Mouse (Mus musculus) heart, postnatal 14 days (tissue): ENCODE measurements around the gene Osbpl3. TPM values are rescaled to one million over a fixed set of nuclear protein-coding genes. Genes with fewer than 3 reads are reported as not detected.

Experiments
- DNase-seq, 2 experiments: peaks; one replicate each; pipeline ENCODE4 v3.0.0; 2021 to 2022
- intact Hi-C: fragments of 180-260 bp; cut with DNase I; formaldehyde crosslinking; loops from one replicate; pipeline ENCODE4 v1.15.1; 2025
- long read RNA-seq, 2 experiments: library from polyadenylated mRNA; stranded (forward); transcript quantifications; one replicate each; pipeline ENCODE4 v2.0.0; 2021
- total RNA-seq, 2 experiments: library from RNA; stranded (reverse); gene quantifications; 2 replicates each; pipeline ENCODE4 v1.2.3; 2021

Osbpl3 gene
- 10 to 100 TPM; 27.5 to 36.0 TPM for total RNA-seq
- long read RNA-seq, experiment 1, partial matches to known transcripts = 1 of 17 reads
- long read RNA-seq, experiment 1, other reads (novel, unspliced or antisense) = 15 of 17 reads
- long read RNA-seq, experiment 2, partial matches to known transcripts = 1 of 13 reads
- long read RNA-seq, experiment 2, other reads (novel, unspliced or antisense) = 11 of 13 reads

DNA sequence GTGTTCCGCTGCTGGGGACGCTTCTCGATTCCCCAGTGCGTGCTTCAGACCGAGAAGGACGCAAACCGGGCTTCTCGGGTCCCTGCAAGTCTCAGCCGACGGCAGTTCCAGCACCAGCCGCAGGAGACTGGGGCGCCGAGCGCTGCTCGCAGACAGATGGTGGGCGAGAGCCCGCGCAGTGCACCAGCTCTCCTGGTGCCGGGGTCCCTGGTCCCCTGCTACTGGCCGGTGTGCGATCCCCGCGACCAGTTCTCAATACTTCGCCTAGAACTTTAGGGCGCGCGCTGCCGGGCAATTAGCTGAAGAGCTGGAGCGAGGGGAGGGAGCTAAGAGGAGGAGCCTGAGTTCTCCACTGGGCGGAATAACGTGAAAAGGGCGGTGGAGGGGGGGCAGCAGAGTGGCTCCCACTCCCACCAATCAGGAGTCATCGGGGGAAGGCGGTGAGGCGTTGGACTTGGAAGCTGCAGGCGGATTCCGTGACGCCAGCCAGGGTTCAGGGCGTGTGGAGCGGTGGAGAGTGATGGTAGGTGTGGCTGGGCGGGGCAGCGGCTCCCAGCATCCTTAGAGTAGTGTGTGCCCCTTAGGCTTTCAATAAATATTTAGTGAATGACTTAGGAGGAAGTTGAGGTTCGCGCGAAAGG, at the start of gene Osbpl3:
Gene Osbpl3, minus strand, starts transcription at position 373 of the 641 bp plus-strand sequence.
- intact Hi-C loops = loop anchor here (2.0 to 5.0 kb wide), 4 partner anchors 71 to 149 kb away; no protein-coding TSS in a partner anchor
- DNase-seq = peak; percentile 87

DNA sequence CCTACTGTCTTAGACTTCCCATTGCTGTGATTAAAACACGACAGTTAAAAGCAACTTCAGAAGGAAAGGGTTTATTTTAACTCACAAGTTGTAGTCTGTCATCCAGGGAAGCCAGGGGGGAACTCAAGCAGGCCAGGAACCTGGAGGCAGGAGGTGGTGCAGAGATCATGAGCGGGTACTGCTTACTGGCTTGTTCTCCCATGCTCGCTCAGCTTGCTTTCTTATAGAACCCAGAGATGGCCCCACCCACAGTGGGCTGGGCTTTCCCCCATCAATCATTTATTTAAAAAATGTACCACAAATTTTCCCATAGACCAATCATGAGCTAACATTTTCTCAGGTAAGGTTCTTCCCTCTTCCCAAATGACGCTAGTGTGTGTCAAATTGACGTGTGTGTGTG, 49.5 kb upstream of the Osbpl3 start:
- intact Hi-C loops = no loop called here
- DNase-seq = no peak

DNA sequence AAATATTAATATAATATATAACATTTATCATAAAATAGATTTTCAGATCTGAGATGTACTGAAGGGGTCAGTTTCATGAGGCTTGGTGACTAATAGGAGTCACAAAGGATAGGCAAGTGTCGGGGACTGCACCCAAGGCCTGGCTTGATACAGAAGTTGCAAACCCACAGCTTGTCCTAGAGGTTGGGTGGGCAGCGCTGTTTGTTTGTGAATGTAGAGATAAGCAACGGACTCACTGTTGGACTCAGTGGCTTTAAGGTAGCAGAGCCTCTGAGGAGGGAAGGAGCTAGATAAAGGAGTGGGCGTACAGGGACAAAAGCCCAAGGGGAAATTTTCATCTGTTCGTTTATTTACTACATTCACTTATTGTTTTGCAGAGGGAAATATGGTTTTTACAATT, 48.7 kb upstream of the Osbpl3 start:
- no peak for DNase-seq
- intact Hi-C loops = no loop called here

- no peak for DNase-seq
- intact Hi-C loops = no loop called here
Measured at GRCm38 (mm10) chr6:50503779-50504178, 47.8 kb upstream of the Osbpl3 start.

DNA sequence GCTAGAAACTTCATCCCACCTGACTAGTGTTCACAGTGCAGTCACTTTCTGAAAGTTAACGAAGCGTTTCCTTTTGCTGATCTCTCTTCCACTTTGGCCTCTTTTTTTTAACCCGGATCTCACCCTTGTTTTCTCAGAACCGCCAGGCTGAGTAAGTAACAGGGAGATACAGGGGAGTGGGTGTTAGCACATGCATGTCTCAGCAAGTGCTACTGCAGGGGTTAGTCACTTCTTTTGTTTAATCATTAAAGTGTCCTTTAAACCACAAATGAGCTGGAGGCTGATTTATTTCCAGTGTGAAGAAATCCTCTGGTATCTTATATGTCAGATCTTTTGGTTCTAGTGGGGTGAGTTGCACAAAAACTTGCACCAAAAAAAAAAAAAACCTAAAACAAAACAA, 47.0 kb upstream of the Osbpl3 start:
- DNase-seq = no peak
- intact Hi-C loops = no loop called here

- peak; percentile 28 to 60 for DNase-seq
- intact Hi-C loops = no loop called here
Measured at GRCm38 (mm10) chr6:50498346-50498745, 42.3 kb upstream of the Osbpl3 start.

DNA sequence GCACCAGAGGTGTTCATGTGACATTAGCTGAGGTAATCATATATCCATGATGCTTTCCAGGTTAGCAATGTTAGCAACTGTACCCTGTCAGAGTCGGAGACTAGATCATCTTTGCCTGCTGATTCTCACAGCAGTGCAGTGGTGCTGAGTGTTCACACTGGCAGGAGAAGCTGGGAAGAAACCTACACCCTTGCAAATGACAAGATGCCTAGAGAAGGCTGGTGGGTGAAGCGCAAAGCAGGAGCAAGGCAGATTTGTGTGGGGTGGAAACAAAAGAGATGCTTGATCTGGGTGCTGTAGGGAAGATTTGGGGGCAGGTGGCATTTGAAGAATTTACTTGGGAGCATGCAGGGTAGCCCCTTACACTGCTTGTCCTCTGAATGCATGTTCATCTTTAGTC, 34.5 kb upstream of the Osbpl3 start:
- intact Hi-C loops = no loop called here

GRCm38 (mm10) chr6:50489380-50489779, 33.4 kb upstream of the Osbpl3 start:
- no peak for DNase-seq
- intact Hi-C loops = no loop called here

More for the DNA sequence above, 34.5 kb upstream of the Osbpl3 start:
- no peak for DNase-seq

DNA sequence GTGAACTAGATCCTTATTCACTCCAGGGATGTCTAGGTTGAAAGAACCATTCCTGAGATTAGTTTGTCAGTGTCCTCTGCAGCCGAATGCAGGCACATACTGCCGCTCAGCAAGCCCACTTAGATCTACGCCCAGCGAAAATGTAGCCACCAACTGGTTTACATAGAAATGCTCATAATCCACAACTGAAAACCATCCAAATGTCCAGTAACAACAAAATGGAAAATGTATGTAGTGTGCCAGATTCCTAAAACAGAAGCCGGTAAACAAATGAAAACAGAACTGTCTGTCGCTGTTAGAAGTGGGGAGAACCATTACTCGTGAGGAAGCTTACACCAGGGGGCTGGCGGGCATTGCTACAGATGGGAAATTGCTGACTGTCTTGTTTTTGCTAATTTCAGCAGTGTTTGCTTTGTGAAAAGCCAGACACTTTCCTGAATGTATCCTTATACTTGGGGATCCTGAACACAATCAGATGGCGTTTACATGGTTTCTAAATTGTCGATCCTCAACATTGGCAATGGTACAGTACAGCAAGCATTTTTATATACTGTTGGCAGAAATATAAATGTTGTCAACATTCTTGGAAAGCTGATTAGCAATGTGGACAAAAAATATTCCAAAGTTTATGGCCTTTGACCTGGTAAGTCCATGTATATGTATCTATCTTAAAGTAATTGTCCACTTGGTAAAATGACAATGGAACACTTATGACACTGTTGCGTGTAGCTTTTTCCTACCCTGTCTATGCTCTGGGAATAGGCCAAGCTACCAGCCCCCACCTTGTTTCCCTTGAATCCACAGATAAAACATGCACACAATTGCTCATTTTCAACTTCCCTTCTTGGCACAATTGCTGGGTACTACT, 30.3 kb upstream of the Osbpl3 start:
- intact Hi-C loops = no loop called here
- DNase-seq = no peak

- DNase-seq = no peak
- intact Hi-C loops = no loop called here
Measured at GRCm38 (mm10) chr6:50483426-50483825, 27.4 kb upstream of the Osbpl3 start.

GRCm38 (mm10) chr6:50481460-50481859, 25.5 kb upstream of the Osbpl3 start:
- intact Hi-C loops = no loop called here
- DNase-seq = no peak

DNA sequence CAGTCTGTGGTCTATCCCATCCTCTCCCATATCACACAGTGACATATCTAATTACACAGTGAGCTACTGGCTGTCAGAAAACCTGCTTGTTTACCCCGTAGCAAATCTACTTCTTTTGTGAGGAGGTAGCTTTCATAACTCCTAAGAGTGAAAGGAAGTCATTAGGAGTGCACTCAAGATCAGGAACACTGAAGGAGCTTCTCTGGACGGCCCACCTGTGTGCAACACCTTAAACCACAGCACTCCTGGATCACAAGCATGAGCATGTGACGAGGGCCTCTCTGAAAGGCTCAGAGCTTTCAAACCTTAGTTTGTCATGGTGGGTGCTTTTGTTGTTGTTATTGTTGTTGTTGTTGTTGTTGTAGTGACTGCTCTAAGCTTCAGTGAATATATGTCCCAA, 10.4 kb upstream of the Osbpl3 start:
- DNase-seq = no peak
- intact Hi-C loops = no loop called here

DNA sequence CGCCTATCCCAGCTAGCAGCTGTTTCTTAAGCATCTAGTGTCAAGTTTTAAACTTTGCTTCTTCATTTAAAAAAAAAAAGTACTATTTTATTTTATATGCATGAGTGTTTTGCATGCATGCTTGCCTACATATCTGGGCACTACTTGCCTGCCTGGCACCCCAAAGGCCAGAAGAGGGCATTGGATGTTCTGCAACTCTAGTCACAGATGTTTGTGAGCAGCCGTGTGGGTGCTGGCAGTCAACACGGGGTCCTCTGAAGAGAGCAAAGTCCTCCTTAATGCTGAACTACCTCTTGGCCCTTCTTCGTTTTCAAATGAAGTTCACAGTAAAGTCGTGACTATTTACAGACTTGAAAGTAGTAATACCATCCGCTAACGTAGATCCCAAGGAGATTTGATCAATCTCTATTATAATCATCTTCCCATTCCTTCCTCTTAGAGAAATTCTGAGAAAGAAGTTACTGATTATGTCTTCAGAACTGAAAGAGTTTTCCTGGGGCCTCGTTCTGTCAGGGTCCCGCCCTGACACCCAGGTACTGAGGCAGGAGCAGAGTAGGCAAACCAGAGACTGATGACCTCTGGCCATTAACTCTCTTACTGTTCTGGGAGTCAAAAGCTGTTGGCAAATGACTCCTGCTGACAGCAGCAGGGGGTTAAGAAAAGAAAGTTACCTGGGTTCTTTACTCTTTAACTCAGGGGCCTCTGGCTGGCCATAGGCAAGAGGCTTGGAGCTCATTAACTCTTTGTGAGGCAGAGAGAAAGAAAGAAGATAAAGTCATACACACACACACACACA, 8.9 kb upstream of the Osbpl3 start:
- intact Hi-C loops = no loop called here
- DNase-seq = no peak

DNA sequence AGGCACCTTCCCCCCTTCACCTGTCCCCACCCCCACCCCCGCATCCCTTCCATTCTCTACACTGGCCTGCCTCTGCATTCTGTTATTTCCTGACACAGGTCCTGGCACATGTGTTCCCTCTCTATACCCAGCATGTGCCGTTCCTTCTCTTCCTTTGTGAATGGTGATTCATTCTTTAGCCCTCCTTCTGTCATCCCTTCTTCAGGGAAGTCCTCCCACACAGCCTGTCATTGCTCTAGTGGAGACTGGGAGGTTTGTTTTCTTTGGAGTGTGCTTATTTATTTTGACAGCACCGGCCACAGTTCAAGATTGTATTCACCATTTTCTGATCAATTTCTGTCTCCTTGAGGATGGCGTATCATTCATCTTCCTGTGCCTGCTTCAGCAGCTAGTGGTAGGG, 6.0 kb upstream of the Osbpl3 start:
- DNase-seq = no peak
- intact Hi-C loops = no loop called here

- no peak for DNase-seq
- intact Hi-C loops = no loop called here
Measured at GRCm38 (mm10) chr6:50461585-50461984, 5.6 kb upstream of the Osbpl3 start.

DNA sequence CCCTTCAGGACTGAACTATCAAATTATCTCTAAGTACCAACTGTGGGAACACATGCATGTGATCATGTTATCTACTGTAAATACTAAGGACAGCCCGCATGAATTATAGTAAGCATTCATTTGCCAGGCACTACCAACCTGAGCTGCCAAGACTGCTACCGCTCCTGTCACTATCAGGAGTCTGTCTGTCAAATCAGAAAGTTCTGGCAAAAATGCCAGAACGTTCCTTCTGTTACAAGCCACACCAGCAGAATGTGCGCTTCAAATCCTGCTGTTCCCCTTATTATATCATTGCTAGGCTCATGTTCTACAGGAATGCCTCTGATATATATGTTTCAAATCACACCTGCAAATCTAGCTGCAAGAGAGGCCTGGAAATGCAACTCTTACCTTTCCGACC, 4.6 kb upstream of the Osbpl3 start:
- no peak for DNase-seq
- intact Hi-C loops = no loop called here

- DNase-seq = no peak
- intact Hi-C loops = no loop called here
Measured at GRCm38 (mm10) chr6:50460246-50460645, 4.2 kb upstream of the Osbpl3 start.

- DNase-seq = no peak
- intact Hi-C loops = loop anchor here (5.0 kb wide), 2 partner anchors 68 to 152 kb away; no protein-coding TSS in a partner anchor
Measured at GRCm38 (mm10) chr6:50459271-50459670, 3.3 kb upstream of the Osbpl3 start.

DNA sequence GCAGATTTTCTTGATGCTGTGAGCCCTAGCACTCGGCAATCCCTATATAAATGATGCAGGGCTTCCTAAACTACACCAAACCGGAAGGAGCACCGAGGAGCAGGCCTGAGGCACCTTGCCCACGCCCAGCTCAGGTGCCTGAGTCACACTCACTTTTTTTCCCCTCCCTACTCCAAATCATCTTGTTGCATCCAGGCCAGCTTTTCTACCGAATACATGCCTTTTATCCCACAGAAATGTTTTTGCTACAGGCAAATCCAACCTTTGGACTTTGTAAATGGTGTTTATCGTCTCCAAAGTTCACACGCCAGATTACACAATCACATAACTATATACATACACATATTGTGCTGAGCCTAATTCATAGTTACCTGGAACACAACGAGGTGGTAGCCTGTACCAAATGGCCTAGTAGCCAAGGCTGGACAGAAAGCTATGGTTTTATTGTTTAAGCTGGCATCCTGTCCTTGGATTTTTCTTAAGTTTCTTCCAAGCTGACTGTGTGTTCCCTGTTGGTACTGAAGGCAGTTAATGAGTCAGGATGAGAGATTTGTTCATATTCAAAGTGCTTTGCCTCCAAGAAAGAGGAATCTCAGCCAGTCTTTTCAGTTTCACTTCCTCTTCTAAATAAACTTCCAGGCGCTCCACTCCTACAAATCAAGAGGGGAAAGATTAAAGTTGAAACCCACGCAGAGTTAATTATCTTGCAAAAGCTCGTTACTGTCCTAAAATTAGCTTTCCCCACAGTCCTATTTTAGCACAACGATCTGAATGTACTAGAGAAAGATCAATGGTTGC, 1.7 kb upstream of the Osbpl3 start:
- no peak for DNase-seq
- intact Hi-C loops = loop anchor here (2.0 to 5.0 kb wide), 3 partner anchors 70 to 150 kb away; no protein-coding TSS in a partner anchor

- no peak for DNase-seq
- intact Hi-C loops = loop anchor here (2.0 to 5.0 kb wide), 3 partner anchors 71 to 149 kb away; no protein-coding TSS in a partner anchor
Measured at GRCm38 (mm10) chr6:50456706-50457105, 705 bp upstream of the Osbpl3 start.
